Mouse (Mus musculus) lung, adult 18-20 months (tissue): Measurements from ENCODE around the gene Pikfyve.

ENCODE experiments used
- DNase-seq, 2 experiments: peaks; one replicate each; pipeline ENCODE4 v3.0.0; 2022; ENCODE audit warnings: mixed read lengths in 2 of 2

Gene Pikfyve

GRCm38 (mm10) chr1:65315022-65315407 lies 128.5 kb downstream of the Pikfyve start:
- DNase-seq = no peak
